Mouse (Mus musculus) kidney, adult 11 months (tissue): ENCODE data around the gene Tph1.
"Not testable (repeated sequence)": the region's sequence is repeated elsewhere in the genome, so short reads cannot be mapped to it uniquely, and the experiment has no call there.

Experiments used
- DNase-seq: peaks from one replicate; pipeline ENCODE4 v3.0.0; 2022

Tph1 gene

GRCm38 (mm10) chr7:46672160-46672672 lies at the start of gene Tph1:
Gene Tph1 (minus strand): TSS chr7:46672537.
- DNase-seq = no peak

- no peak for DNase-seq
Observed at GRCm38 (mm10) chr7:46720460-46720859, 48.1 kb upstream of the Tph1 start.

GRCm38 (mm10) chr7:46719526-46719925 lies 47.2 kb upstream of the Tph1 start:
- DNase-seq = peak; percentile 24

GRCm38 (mm10) chr7:46718591-46719270 lies 46.4 kb upstream of the Tph1 start:
- DNase-seq = no peak

- DNase-seq = no peak
Observed at GRCm38 (mm10) chr7:46716897-46717296, 44.6 kb upstream of the Tph1 start.

- no peak for DNase-seq
Observed at GRCm38 (mm10) chr7:46715600-46715999, 43.3 kb upstream of the Tph1 start, which contains the start of gene Saa3. Gene Saa3 (minus strand): TSS chr7:46715700.

- DNase-seq = no peak
Observed at GRCm38 (mm10) chr7:46714518-46714917, 42.2 kb upstream of the Tph1 start.

GRCm38 (mm10) chr7:46712250-46712649 lies 39.9 kb upstream of the Tph1 start:
- no peak for DNase-seq

- peak; percentile 67 for DNase-seq
Observed at GRCm38 (mm10) chr7:46710390-46710844, 38.1 kb upstream of the Tph1 start, which contains the start of gene Saal1. Gene Saal1 (minus strand): TSS chr7:46710680.

GRCm38 (mm10) chr7:46700521-46701025 lies 28.2 kb upstream of the Tph1 start:
- no peak for DNase-seq

- no peak for DNase-seq
Observed at GRCm38 (mm10) chr7:46696754-46697153, 24.4 kb upstream of the Tph1 start.

- DNase-seq = no peak
Observed at GRCm38 (mm10) chr7:46686827-46687226, 14.5 kb upstream of the Tph1 start.

- DNase-seq = no peak
Observed at GRCm38 (mm10) chr7:46680732-46681131, 8.4 kb upstream of the Tph1 start.

- not testable (repeated sequence) for DNase-seq
Observed at GRCm38 (mm10) chr7:46679044-46679443, 6.7 kb upstream of the Tph1 start.

GRCm38 (mm10) chr7:46678417-46678816 lies 6.1 kb upstream of the Tph1 start:
- DNase-seq = no peak

- no peak for DNase-seq
Observed at GRCm38 (mm10) chr7:46676808-46677360, 4.5 kb upstream of the Tph1 start.

- no peak for DNase-seq
Observed at GRCm38 (mm10) chr7:46675886-46676285, 3.5 kb upstream of the Tph1 start.

- DNase-seq = no peak
Observed at GRCm38 (mm10) chr7:46675061-46675460, 2.7 kb upstream of the Tph1 start.

- no peak for DNase-seq
Observed at GRCm38 (mm10) chr7:46667256-46667655, 5.1 kb downstream of the Tph1 start.

- no peak for DNase-seq
Observed at GRCm38 (mm10) chr7:46665236-46665635, 7.1 kb downstream of the Tph1 start.

GRCm38 (mm10) chr7:46661591-46662090 lies 10.7 kb downstream of the Tph1 start:
- DNase-seq = no peak

GRCm38 (mm10) chr7:46652279-46652678 lies 20.1 kb downstream of the Tph1 start:
- no peak for DNase-seq

- DNase-seq = not testable (repeated sequence)
Observed at GRCm38 (mm10) chr7:46650231-46650630, 22.1 kb downstream of the Tph1 start.
